ENCODE assay signal across 8 mouse cellular contexts in the genomic region with DNA sequence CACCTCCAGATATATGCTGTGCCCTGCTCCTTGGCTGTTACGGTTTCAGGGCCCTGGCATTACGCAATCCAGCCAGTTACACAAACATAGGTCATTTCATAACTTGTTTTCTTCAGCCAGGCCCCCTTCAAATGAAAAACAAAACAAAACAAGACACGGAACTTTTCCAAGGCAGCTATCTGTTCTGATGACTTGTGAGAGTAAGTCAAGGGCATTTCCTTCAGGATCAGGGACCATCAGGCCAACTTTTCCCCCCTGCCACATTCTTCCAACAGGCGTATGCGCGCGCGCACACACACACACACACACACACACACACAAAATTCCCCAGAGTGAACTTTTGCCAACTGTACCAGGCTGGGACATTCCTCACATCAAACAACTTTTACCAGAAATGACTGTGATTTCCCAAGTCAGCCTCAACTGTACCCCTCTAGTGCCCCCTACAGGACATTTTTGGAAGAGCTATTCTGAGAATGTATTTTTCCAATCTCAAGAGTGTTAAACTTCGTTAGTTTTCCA. TPM values are rescaled to one million over a fixed set of nuclear protein-coding genes. Genes with fewer than 3 reads are reported as not detected.
DNase-seq lines count a peak whose midpoint lies in the region; ATAC-seq lines count a peak whose summit lies in the region.

No protein-coding gene starts in this region.

- H3K27ac ChIP-seq in forebrain, embryonic 16.5 days (ENCODE audit: low read length): no peak overlapping the region
- H3K27ac ChIP-seq in forebrain, embryonic 12.5 days: no peak overlapping the region
- H3K27ac ChIP-seq in kidney, embryonic 15.5 days: peak overlapping the region; percentile 97
- H3K27ac ChIP-seq in lung, embryonic 15.5 days: peak overlapping the region; percentile 99

- no peak for ATAC-seq in forebrain, embryonic 16.5 days
- no peak for ATAC-seq in forebrain, embryonic 12.5 days (ENCODE audit: low FRiP score)
- ATAC-seq in kidney, embryonic 15.5 days (replicated peaks; ENCODE audit: low FRiP score): no peak
- no peak for ATAC-seq in lung, embryonic 15.5 days (ENCODE audit: borderline replicate concordance, extremely low read depth, low FRiP score, low TSS enrichment)

- WGBS in forebrain, embryonic 16.5 days: 40% methylated on average over 9 of the region's 9 CpGs
- 49% methylated on average over 9 of the region's 9 CpGs for WGBS in forebrain, embryonic 12.5 days
- 34% methylated on average over 9 of the region's 9 CpGs for WGBS in kidney, embryonic 15.5 days
- WGBS in lung, embryonic 15.5 days: 11% methylated on average over 9 of the region's 9 CpGs

- DNase-seq in 3T3-L1 (ENCODE audit: low read depth, low spot score): peak; percentile 92
- peak; percentile 82 for DNase-seq in adrenal gland, postnatal 14 days
- peak; percentile 66 for DNase-seq in fibroblast of lung, adult 2 months (ENCODE audit: low read depth)
- DNase-seq in thymus, postnatal 14 days: peak; percentile 63

- no peaks in the 10 kb centered on the region for H3K9me3 ChIP-seq in forebrain, embryonic 16.5 days (ENCODE audit: control insufficient read depth, low read length)
- H3K9me3 ChIP-seq in forebrain, embryonic 12.5 days: no peaks in the 10 kb centered on the region
- no peaks in the 10 kb centered on the region for H3K9me3 ChIP-seq in kidney, embryonic 15.5 days (replicated peaks)
- no peaks in the 10 kb centered on the region for H3K9me3 ChIP-seq in lung, embryonic 15.5 days

- H3K4me3 ChIP-seq in forebrain, embryonic 16.5 days (replicated peaks; ENCODE audit: low read length): no peak overlapping the region
- H3K4me3 ChIP-seq in forebrain, embryonic 12.5 days (replicated peaks): no peak overlapping the region
- peak overlapping the region; percentile 70 for H3K4me3 ChIP-seq in kidney, embryonic 15.5 days (replicated peaks)
- H3K4me3 ChIP-seq in lung, embryonic 15.5 days: peak overlapping the region; percentile 63; the same call in 1 of the 2 replicates

- H3K27me3 ChIP-seq in forebrain, embryonic 16.5 days (replicated peaks; ENCODE audit: control insufficient read depth, insufficient read depth, low read length): peaks cover 15% of the 10 kb centered on the region
- H3K27me3 ChIP-seq in forebrain, embryonic 12.5 days: peaks cover 44% of the 10 kb centered on the region
- no peaks in the 10 kb centered on the region for H3K27me3 ChIP-seq in kidney, embryonic 15.5 days
- no peaks in the 10 kb centered on the region for H3K27me3 ChIP-seq in lung, embryonic 15.5 days

- H3K4me2 ChIP-seq in forebrain, embryonic 16.5 days (ENCODE audit: low read length): peak overlapping the region; percentile 95; the same call in 1 of the 2 replicates
- H3K4me2 ChIP-seq in forebrain, embryonic 12.5 days: no peak overlapping the region
- H3K4me2 ChIP-seq in kidney, embryonic 15.5 days: peak overlapping the region; percentile 91
- peak overlapping the region; percentile 92 for H3K4me2 ChIP-seq in lung, embryonic 15.5 days

- H3K9ac ChIP-seq in forebrain, embryonic 16.5 days (replicated peaks; ENCODE audit: low read depth, low read length): no peak overlapping the region
- H3K9ac ChIP-seq in forebrain, embryonic 12.5 days: no peak overlapping the region
- H3K9ac ChIP-seq in kidney, embryonic 15.5 days: 0 out of 2 replicates have a peak overlapping the region, but pooled peaks have one; percentile 67
- H3K9ac ChIP-seq in lung, embryonic 15.5 days: no peak overlapping the region

- H3K4me1 ChIP-seq in forebrain, embryonic 16.5 days (replicated peaks; ENCODE audit: control insufficient read depth, insufficient read depth, low read length): peaks cover 19% of the 10 kb centered on the region
- H3K4me1 ChIP-seq in forebrain, embryonic 12.5 days: peaks cover 19% of the 10 kb centered on the region
- peaks cover 66% of the 10 kb centered on the region for H3K4me1 ChIP-seq in kidney, embryonic 15.5 days
- peaks cover 55% of the 10 kb centered on the region for H3K4me1 ChIP-seq in lung, embryonic 15.5 days

- no peaks in the 10 kb centered on the region for H3K36me3 ChIP-seq in forebrain, embryonic 16.5 days (ENCODE audit: control insufficient read depth, insufficient read depth)
- no peaks in the 10 kb centered on the region for H3K36me3 ChIP-seq in forebrain, embryonic 12.5 days (replicated peaks)
- H3K36me3 ChIP-seq in kidney, embryonic 15.5 days: 0 out of 2 replicates have a peak, but pooled peaks cover 3% of the 10 kb centered on the region
- no peaks in the 10 kb centered on the region for H3K36me3 ChIP-seq in lung, embryonic 15.5 days

RNA-seq across cellular contexts. Expression of a gene that starts 4.0 kb away (rescaled TPM):
- 3.7 and 3.8 TPM in 2 replicates for polyA plus RNA-seq in forebrain, embryonic 16.5 days (2015; fragmentation: Nextera tagmentation; extraction: Ambion mirVana)
- polyA plus RNA-seq in forebrain, embryonic 12.5 days (2016; fragmentation: Nextera tagmentation; extraction: Ambion mirVana): 0.92 and 0.96 TPM in 2 replicates
- 206 and 280 TPM in 2 replicates for total RNA-seq in adrenal gland, postnatal 14 days (2021)
- polyA plus RNA-seq in kidney, embryonic 15.5 days (2015; fragmentation: Nextera tagmentation; extraction: Ambion mirVana): 5.4 and 6.2 TPM in 2 replicates
- polyA plus RNA-seq in lung, embryonic 15.5 days (2015; fragmentation: Nextera tagmentation; extraction: Ambion mirVana): 3.3 and 3.6 TPM in 2 replicates

Comparison
In these comparisons a context has a peak if more than half of its experiments do, and no peak if none do; other contexts are left out.
1. H3K27ac ChIP-seq: peak in kidney, embryonic 15.5 days (single experiment) and lung, embryonic 15.5 days (single experiment); none in forebrain, embryonic 16.5 days (single experiment) and forebrain, embryonic 12.5 days (single experiment).
2. H3K4me3 ChIP-seq: peak in kidney, embryonic 15.5 days (single experiment) and lung, embryonic 15.5 days (single experiment); none in forebrain, embryonic 16.5 days (single experiment) and forebrain, embryonic 12.5 days (single experiment).
3. Peak in every context shown above with its lines, with median percentiles within 50 percentile points of each other: DNase-seq.